Mouse (Mus musculus): ENCODE measurements around the gene Ttc7b. TPM values are rescaled to one million over a fixed set of nuclear protein-coding genes. Genes with fewer than 3 reads are reported as not detected.

Gene Ttc7b
- total and polyA plus RNA-seq, 3 experiments, result 21.1 to 33.9 (median 26.8) TPM

GRCm38 (mm10) chr12:100503659-100504058 is 17.0 kb downstream of the Ttc7b start:
- ATAC-seq (ENCODE audit: extremely low read depth, insufficient number of reproducible peaks, low FRiP score, poor library complexity, severe bottlenecking) (no peak), DNase-seq (ENCODE audit: low spot score) (no peak)
- no peak overlapping the region for H3K4me3 ChIP-seq (ENCODE audit: low read depth, low read length)
- peaks cover 14% of the 10 kb centered on the region for H3K27me3 ChIP-seq (ENCODE audit: insufficient read depth, low read length)
- peaks cover 40% of the 10 kb centered on the region for H3K4me1 ChIP-seq (ENCODE audit: insufficient read depth, low read depth, low read length)
- H3K9me3 ChIP-seq (replicated peaks), result no peaks in the 10 kb centered on the region
- peaks cover 16% of the 10 kb centered on the region for H3K36me3 ChIP-seq (replicated peaks)
- TF ChIP-seq POLR2AphosphoS5 (IDR thresholded peaks at IDR 0.05; ENCODE audit: insufficient replicate concordance, low read depth, low read length) (no peak), TAL1 (conservative IDR thresholded peaks at IDR 0.05; ENCODE audit: low read depth, low read length) (no peak), GATA2 (IDR thresholded peaks at IDR 0.05; ENCODE audit: borderline replicate concordance, low read depth, low read length) (no peak), GATA1 (IDR thresholded peaks at IDR 0.05; ENCODE audit: borderline replicate concordance, low read length) (no peak), CTCF (IDR thresholded peaks at IDR 0.05; ENCODE audit: low read depth, low read length) (no peak)

DNA sequence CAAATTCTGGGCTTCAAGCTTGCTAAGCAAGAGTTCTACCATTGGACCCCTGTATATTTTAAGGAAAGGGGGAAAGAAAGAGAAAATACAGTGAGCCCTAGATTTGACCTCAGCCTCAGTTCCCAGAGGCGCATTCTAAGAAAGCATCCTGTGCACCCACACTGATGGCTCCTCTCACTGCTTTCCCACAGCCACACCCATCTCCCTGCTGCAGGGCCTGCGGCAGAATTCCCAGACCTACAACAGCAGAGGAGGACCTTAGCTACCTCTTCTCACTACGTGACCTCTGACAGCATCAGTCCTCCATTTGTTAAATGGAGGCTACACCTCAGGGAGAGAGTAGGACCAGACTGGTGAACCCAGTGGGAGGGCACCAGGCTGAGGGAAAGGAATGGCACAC is 18.1 kb downstream of the Ttc7b start:
- Histone ChIP-seq H3K4me3 (ENCODE audit: low read depth, low read length) (no peak overlapping the region), H3K36me3 (replicated peaks) (peaks cover 18% of the 10 kb centered on the region), H3K4me1 (ENCODE audit: insufficient read depth, low read depth, low read length) (peaks cover 38% of the 10 kb centered on the region), H3K9me3 (replicated peaks) (no peaks in the 10 kb centered on the region), H3K27me3 (ENCODE audit: insufficient read depth, low read length) (peaks cover 14% of the 10 kb centered on the region)
- TF ChIP-seq CTCF (IDR thresholded peaks at IDR 0.05; ENCODE audit: low read depth, low read length) (no peak), TAL1 (conservative IDR thresholded peaks at IDR 0.05; ENCODE audit: low read depth, low read length) (no peak), GATA1 (IDR thresholded peaks at IDR 0.05; ENCODE audit: borderline replicate concordance, low read length) (no peak), POLR2AphosphoS5 (IDR thresholded peaks at IDR 0.05; ENCODE audit: insufficient replicate concordance, low read depth, low read length) (no peak)
- no peak for DNase-seq (ENCODE audit: low spot score)
- no peak for ATAC-seq (ENCODE audit: extremely low read depth, insufficient number of reproducible peaks, low FRiP score, poor library complexity, severe bottlenecking)

GRCm38 (mm10) chr12:100501261-100501660 is 19.4 kb downstream of the Ttc7b start:
- ATAC-seq (ENCODE audit: extremely low read depth, insufficient number of reproducible peaks, low FRiP score, poor library complexity, severe bottlenecking) (no peak), DNase-seq (ENCODE audit: low spot score) (no peak)
- Histone ChIP-seq H3K4me3 (ENCODE audit: low read depth, low read length) (no peak overlapping the region), H3K27me3 (ENCODE audit: insufficient read depth, low read length) (peaks cover 15% of the 10 kb centered on the region), H3K4me1 (ENCODE audit: insufficient read depth, low read depth, low read length) (peaks cover 33% of the 10 kb centered on the region), H3K9me3 (replicated peaks) (no peaks in the 10 kb centered on the region), H3K36me3 (replicated peaks) (peaks cover 22% of the 10 kb centered on the region)
- TF ChIP-seq CTCF (IDR thresholded peaks at IDR 0.05; ENCODE audit: low read depth, low read length) (no peak), TAL1 (conservative IDR thresholded peaks at IDR 0.05; ENCODE audit: low read depth, low read length) (no peak), POLR2AphosphoS5 (IDR thresholded peaks at IDR 0.05; ENCODE audit: insufficient replicate concordance, low read depth, low read length) (no peak), GATA1 (IDR thresholded peaks at IDR 0.05; ENCODE audit: borderline replicate concordance, low read length) (no peak), GATA2 (IDR thresholded peaks at IDR 0.05; ENCODE audit: borderline replicate concordance, low read depth, low read length) (no peak)

DNA sequence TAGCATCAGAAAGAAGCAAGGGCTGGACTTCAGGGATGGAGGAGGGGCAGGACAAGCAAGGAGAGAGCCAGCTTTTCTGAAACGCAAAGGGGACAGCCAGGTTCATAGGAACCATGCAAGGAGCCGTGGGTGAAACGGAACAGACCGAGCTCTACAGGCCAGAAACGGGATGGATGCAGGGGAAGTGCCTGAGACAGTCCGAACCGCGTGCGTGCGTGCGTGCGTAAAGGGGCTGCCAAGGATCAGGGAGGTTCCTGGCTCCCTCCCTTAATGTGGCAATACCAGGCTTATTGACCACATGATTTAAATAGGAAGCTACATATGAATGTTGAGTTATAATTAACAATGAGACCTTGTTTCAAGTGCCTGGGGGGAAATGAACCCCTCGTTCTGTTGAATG is 21.2 kb downstream of the Ttc7b start:
- Histone ChIP-seq H3K4me1 (ENCODE audit: insufficient read depth, low read depth, low read length) (peaks cover 19% of the 10 kb centered on the region), H3K4me3 (ENCODE audit: low read depth, low read length) (no peak overlapping the region), H3K9me3 (replicated peaks) (no peaks in the 10 kb centered on the region), H3K36me3 (replicated peaks) (peaks cover 31% of the 10 kb centered on the region), H3K27me3 (ENCODE audit: insufficient read depth, low read length) (peaks cover 16% of the 10 kb centered on the region)
- TF ChIP-seq CTCF (IDR thresholded peaks at IDR 0.05; ENCODE audit: low read depth, low read length) (no peak), GATA1 (IDR thresholded peaks at IDR 0.05; ENCODE audit: borderline replicate concordance, low read length) (no peak), GATA2 (IDR thresholded peaks at IDR 0.05; ENCODE audit: borderline replicate concordance, low read depth, low read length) (no peak), POLR2AphosphoS5 (IDR thresholded peaks at IDR 0.05; ENCODE audit: insufficient replicate concordance, low read depth, low read length) (no peak), TAL1 (conservative IDR thresholded peaks at IDR 0.05; ENCODE audit: low read depth, low read length) (no peak)
- no peak for ATAC-seq (ENCODE audit: extremely low read depth, insufficient number of reproducible peaks, low FRiP score, poor library complexity, severe bottlenecking)
- no peak for DNase-seq (ENCODE audit: low spot score)

DNA sequence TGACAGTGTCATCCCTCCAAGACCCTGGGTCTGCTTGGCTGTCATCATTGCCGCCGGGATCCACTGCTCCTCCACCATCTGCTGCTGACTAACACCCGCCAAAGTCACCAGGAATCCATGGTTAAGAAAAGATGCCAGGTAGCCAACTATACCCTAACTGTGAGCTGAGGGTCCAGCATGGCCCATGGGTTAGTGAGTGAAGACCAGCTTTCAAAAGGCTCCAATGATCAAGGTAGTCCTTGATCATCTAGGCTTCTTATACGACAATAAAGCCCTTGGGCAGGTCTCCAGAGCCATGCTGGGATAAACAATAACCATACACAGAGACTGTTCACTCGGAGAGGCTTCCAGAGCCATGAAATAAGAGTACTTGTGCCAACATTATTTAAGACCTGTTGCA is 22.6 kb downstream of the Ttc7b start:
- Histone ChIP-seq H3K36me3 (replicated peaks) (peaks cover 37% of the 10 kb centered on the region), H3K4me1 (ENCODE audit: insufficient read depth, low read depth, low read length) (peaks cover 9% of the 10 kb centered on the region; the same call in 1 of the 2 replicates), H3K4me3 (ENCODE audit: low read depth, low read length) (no peak overlapping the region), H3K27me3 (ENCODE audit: insufficient read depth, low read length) (peaks cover 8% of the 10 kb centered on the region; the same call in 1 of the 2 replicates), H3K9me3 (replicated peaks) (no peaks in the 10 kb centered on the region)
- no peak for ATAC-seq (ENCODE audit: extremely low read depth, insufficient number of reproducible peaks, low FRiP score, poor library complexity, severe bottlenecking)
- TF ChIP-seq CTCF (IDR thresholded peaks at IDR 0.05; ENCODE audit: low read depth, low read length), result no peak
- no peak for TF ChIP-seq TAL1 (conservative IDR thresholded peaks at IDR 0.05; ENCODE audit: low read depth, low read length)
- no peak for TF ChIP-seq POLR2AphosphoS5 (IDR thresholded peaks at IDR 0.05; ENCODE audit: insufficient replicate concordance, low read depth, low read length)
- TF ChIP-seq GATA2 (IDR thresholded peaks at IDR 0.05; ENCODE audit: borderline replicate concordance, low read depth, low read length), result no peak
- no peak for TF ChIP-seq GATA1 (IDR thresholded peaks at IDR 0.05; ENCODE audit: borderline replicate concordance, low read length)
- no peak for DNase-seq (ENCODE audit: low spot score)

GRCm38 (mm10) chr12:100495083-100495482 is 25.5 kb downstream of the Ttc7b start:
- no peak for DNase-seq (ENCODE audit: low spot score)
- peaks cover 3% of the 10 kb centered on the region; the same call in 1 of the 2 replicates for H3K4me1 ChIP-seq (ENCODE audit: insufficient read depth, low read depth, low read length)
- no peak overlapping the region for H3K4me3 ChIP-seq (ENCODE audit: low read depth, low read length)
- no peak for ATAC-seq (ENCODE audit: extremely low read depth, insufficient number of reproducible peaks, low FRiP score, poor library complexity, severe bottlenecking)
- TF ChIP-seq GATA1 (IDR thresholded peaks at IDR 0.05; ENCODE audit: borderline replicate concordance, low read length), result no peak
- TF ChIP-seq POLR2AphosphoS5 (IDR thresholded peaks at IDR 0.05; ENCODE audit: insufficient replicate concordance, low read depth, low read length), result no peak
- TF ChIP-seq CTCF (IDR thresholded peaks at IDR 0.05; ENCODE audit: low read depth, low read length), result no peak
- no peak for TF ChIP-seq GATA2 (IDR thresholded peaks at IDR 0.05; ENCODE audit: borderline replicate concordance, low read depth, low read length)
- no peak for TF ChIP-seq TAL1 (conservative IDR thresholded peaks at IDR 0.05; ENCODE audit: low read depth, low read length)
- no peaks in the 10 kb centered on the region for H3K9me3 ChIP-seq (replicated peaks)
- peaks cover 43% of the 10 kb centered on the region for H3K36me3 ChIP-seq (replicated peaks)
- H3K27me3 ChIP-seq (ENCODE audit: insufficient read depth, low read length), result peaks cover 4% of the 10 kb centered on the region; the same call in 1 of the 2 replicates
